Mouse (Mus musculus): ENCODE data around the gene Arhgef18.
A peak's percentile ranks its signal among the peaks of the same experiment; 100 is the strongest.

Arhgef18 gene

GRCm38 (mm10) chr8:3392771-3393710, at the start of gene Arhgef18:
Gene Arhgef18 (plus strand): TSS chr8:3393006.
- DNase-seq (ENCODE audit: low spot score): peak; percentile 51

GRCm38 (mm10) chr8:3345337-3345736, 47.5 kb upstream of the Arhgef18 start:
- no peak for DNase-seq (ENCODE audit: low spot score)

GRCm38 (mm10) chr8:3346691-3347413, 46.0 kb upstream of the Arhgef18 start:
- no peak for DNase-seq (ENCODE audit: low spot score)

GRCm38 (mm10) chr8:3348142-3348823, 44.5 kb upstream of the Arhgef18 start:
- DNase-seq (ENCODE audit: low spot score): no peak

GRCm38 (mm10) chr8:3350747-3351146, 42.1 kb upstream of the Arhgef18 start:
- DNase-seq (ENCODE audit: low spot score): no peak

- no peak for DNase-seq (ENCODE audit: low spot score)
Observed at GRCm38 (mm10) chr8:3352715-3353114, 40.1 kb upstream of the Arhgef18 start.

DNA sequence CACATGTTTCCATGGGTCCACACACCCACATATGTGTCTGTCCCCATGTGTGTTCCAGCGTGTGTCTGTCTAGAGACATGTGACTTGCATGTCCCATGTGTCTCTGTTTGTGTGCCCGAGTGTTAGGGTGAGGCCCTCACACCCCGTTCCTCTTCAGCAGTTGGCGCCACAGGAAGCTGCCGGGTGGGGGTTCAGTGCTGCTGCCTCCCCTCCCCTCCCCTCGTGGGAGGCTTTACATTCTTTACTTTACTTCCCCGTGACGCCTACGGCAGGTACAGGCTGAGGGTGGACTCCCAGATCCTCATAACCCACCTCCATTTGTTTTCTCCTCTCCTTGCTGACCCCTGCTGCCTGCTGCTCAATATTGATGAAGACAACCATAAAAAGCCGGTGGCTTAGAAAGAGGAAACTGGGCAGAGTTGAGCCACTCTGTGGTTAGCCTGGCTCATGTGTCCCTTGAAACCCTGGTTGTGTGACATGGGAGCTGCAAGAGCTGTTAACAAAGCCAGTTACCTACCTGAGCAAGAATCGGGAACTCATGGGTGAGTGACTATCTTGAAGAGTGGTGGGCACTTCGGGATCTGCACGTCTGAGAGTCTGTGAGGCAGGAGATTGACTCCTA, 39.5 kb upstream of the Arhgef18 start, which contains the start of gene A430078G23Rik:
Gene A430078G23Rik, plus strand, starts transcription at position 227 of the 622 bp plus-strand sequence.
- peak; percentile 49 for DNase-seq (ENCODE audit: low spot score)

GRCm38 (mm10) chr8:3353811-3354442, 38.9 kb upstream of the Arhgef18 start:
- no peak for DNase-seq (ENCODE audit: low spot score)

DNA sequence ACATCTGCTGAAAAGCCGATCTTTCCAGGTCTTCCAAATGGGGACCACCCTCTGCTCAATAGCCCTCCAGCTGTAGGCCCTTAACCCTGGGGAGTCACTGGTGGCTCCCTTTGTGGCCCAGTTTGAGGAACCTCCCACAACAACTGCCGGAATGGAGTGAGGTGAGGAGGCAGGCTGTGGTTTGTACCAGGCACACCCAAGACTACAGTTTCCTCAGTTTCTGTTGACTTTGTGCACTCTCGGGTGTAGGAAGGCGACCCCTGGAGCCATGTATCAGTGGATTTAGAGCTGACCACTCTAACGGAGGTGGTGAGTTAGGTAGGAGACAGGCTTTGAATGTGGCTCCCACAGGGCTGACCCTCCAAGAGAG, 38.4 kb upstream of the Arhgef18 start:
- no peak for DNase-seq (ENCODE audit: low spot score)

DNA sequence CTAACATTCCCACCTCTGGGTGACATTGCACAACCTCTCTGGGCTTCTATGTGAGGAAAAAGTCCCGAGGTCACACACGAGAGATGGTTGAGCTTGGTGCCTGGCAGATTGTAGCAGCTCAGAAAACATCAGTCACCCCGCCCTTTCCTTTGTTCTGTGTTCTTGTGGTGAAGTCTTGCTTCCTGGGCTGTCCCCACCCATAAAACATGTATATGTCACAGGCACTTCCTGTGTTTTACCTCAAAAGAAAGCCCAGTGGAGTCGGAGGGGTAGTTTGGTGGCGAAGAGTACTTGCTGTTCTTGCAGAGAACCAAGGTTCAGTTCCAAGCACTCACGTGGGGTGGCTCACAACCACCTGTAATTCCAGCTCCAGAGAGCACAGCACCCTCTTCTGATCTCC, 37.2 kb upstream of the Arhgef18 start:
- peak; percentile 37 for DNase-seq (ENCODE audit: low spot score)

- DNase-seq (ENCODE audit: low spot score): peak; percentile 48
Observed at GRCm38 (mm10) chr8:3358060-3358459, 34.7 kb upstream of the Arhgef18 start.

- DNase-seq (ENCODE audit: low spot score): no peak
Observed at GRCm38 (mm10) chr8:3367086-3367485, 25.7 kb upstream of the Arhgef18 start.

- DNase-seq (ENCODE audit: low spot score): no peak
Observed at GRCm38 (mm10) chr8:3368091-3368490, 24.7 kb upstream of the Arhgef18 start.

- DNase-seq (ENCODE audit: low spot score): no peak
Observed at GRCm38 (mm10) chr8:3375748-3376147, 17.1 kb upstream of the Arhgef18 start.

- DNase-seq (ENCODE audit: low spot score): no peak
Observed at GRCm38 (mm10) chr8:3376641-3377274, 16.0 kb upstream of the Arhgef18 start.

GRCm38 (mm10) chr8:3387286-3387685, 5.5 kb upstream of the Arhgef18 start:
- peak; percentile 35 for DNase-seq (ENCODE audit: low spot score)

GRCm38 (mm10) chr8:3388591-3389338, 4.0 kb upstream of the Arhgef18 start:
- no peak for DNase-seq (ENCODE audit: low spot score)

GRCm38 (mm10) chr8:3389506-3389905, 3.3 kb upstream of the Arhgef18 start:
- DNase-seq (ENCODE audit: low spot score): no peak

GRCm38 (mm10) chr8:3392293-3392692, 513 bp upstream of the Arhgef18 start:
- no peak for DNase-seq (ENCODE audit: low spot score)

- DNase-seq (ENCODE audit: low spot score): no peak
Observed at GRCm38 (mm10) chr8:3394600-3394999, 1.8 kb downstream of the Arhgef18 start.

Data from spleen, adult 12 weeks (tissue).